Mouse (Mus musculus): ENCODE data around the gene Haus4.
A peak's percentile ranks its signal among the peaks of the same experiment; 100 is the strongest.

DNA sequence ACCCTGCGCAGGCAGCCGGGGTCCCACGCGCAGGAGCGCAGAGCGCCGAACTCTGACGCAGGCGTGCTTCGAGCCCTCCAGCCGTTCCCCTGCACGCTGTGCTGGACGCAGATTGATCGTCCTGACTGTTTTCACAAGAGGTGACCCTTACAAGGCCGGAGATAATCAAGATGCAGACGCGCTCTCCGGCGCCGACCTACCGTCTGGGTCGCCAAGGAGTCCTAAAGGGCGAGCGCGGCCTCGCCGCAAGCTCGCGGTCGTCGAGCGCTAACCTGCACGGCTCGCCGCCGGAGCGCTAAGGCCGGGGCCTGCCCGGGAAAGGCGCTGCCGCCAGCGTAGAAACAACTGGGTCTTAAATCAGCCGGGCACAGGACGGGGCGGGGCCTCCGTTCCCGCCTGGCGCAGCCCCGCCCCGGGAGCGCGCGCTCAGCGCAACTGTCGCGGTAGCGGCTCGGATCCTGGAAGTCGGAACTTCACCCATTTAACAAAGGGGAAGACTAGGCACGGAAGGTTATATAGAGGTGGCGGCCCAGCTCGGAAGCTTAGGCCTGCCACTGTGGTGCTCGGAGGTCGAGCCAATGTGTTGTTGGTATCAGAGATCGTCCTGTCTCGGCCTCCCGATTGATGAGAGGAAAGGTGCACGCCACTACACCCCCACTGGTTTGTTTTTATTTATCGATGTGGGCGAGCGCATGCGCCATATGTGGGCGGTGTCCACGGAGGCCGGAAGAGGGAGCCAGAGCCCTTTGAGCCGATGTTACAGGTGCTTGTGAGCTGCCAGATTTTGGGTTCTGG is at the start of gene Haus4:
- peak; percentile 25; the same call in 1 of the 2 replicates for TF ChIP-seq CTCF (IDR thresholded peaks at IDR 0.05; ENCODE audit: extremely low read depth, insufficient read depth, low read length)
- 0 out of 2 replicates have a peak, but pooled peaks have one; percentile 8 for TF ChIP-seq POLR2A (IDR thresholded peaks at IDR 0.05; ENCODE audit: extremely low read depth, insufficient read depth, low read length)
